Mouse (Mus musculus) embryonic facial prominence, embryonic 12.5 days (tissue): ENCODE measurements around the gene Fcrla. TPM values are rescaled to one million over a fixed set of nuclear protein-coding genes. Genes with fewer than 3 reads are reported as not detected.

Experiments used
- ATAC-seq: fragments of 200-750 bp; cut with Nextera tagmentation; 2 replicates; pipeline ENCODE4 v1.8.0; 2017; ENCODE audit not compliant: insufficient number of reproducible peaks, insufficient read depth, low FRiP score, low TSS enrichment
- H3K27ac ChIP-seq: fragments of 300-500 bp; sonication (generic); 2 replicates; pipeline ENCODE4 v1.5.1; 2016; ENCODE audit warnings: mild to moderate bottlenecking
- H3K27me3 ChIP-seq: fragments of 300-500 bp; sonication (generic); 2 replicates; pipeline ENCODE4 v1.6.1; 2016; ENCODE audit warnings: mild to moderate bottlenecking, moderate library complexity
- H3K36me3 ChIP-seq: fragments of 300-500 bp; sonication (generic); 2 replicates; pipeline ENCODE4 v1.6.1; 2016; ENCODE audit warnings: mild to moderate bottlenecking
- H3K4me1 ChIP-seq: fragments of 300-500 bp; sonication (generic); 2 replicates; pipeline ENCODE4 v1.6.1; 2016
- H3K4me2 ChIP-seq: fragments of 300-500 bp; sonication (generic); replicated peaks from 2 replicates; pipeline ENCODE4 v1.6.1; 2016; ENCODE audit warnings: mild to moderate bottlenecking, moderate library complexity
- H3K4me3 ChIP-seq: fragments of 300-500 bp; sonication (generic); 2 replicates; pipeline ENCODE4 v1.5.1; 2016; ENCODE audit warnings: mild to moderate bottlenecking
- H3K9ac ChIP-seq: fragments of 300-500 bp; sonication (generic); 2 replicates; pipeline ENCODE4 v1.6.1; 2016; ENCODE audit warnings: mild to moderate bottlenecking, moderate library complexity
- H3K9me3 ChIP-seq: fragments of 300-500 bp; sonication (generic); 2 replicates; pipeline ENCODE4 v1.6.1; 2016; ENCODE audit warnings: mild to moderate bottlenecking, moderate library complexity
- WGBS: fragments of 180-500 bp; shearing (Covaris S2); methylation state at CpG from one replicate; pipeline ENCODE4 v1.1.7; 2016; 5-methylcytosine and 5-hydroxymethylcytosine counted together
- polyA plus RNA-seq: library from polyadenylated mRNA; unstranded; fragments of >200 nt; fragmentation: Nextera tagmentation; extraction: Ambion mirVana; gene quantifications from 2 replicates; pipeline ENCODE4 v1.2.1, GENCODE M21; 2016

Gene Fcrla
- polyA plus RNA-seq, 1 experiment from 2014 or later, result not detected

DNA sequence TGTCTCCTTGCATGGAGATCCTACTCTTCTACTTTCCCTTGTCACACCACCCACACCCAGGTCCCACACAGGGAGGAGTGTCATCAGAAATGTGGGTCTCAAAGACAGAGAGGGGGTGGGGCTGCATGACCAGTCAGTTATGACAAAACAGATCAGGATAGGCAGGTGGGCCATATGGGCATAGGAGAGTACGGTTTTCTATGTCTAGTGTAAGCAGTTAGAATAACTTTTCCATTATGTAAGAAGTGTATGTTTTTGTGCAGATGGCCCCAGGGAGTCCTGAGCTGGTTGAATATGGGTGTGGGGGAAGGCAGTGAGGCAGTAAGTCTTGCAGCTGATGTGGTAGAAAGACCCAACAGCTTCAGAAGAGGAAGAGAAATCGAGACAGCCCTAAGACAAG lies 1.1 kb upstream of the Fcrla start:
- Histone ChIP-seq H3K9me3 (no peaks in the 10 kb centered on the region), H3K4me1 (no peaks in the 10 kb centered on the region), H3K27me3 (no peaks in the 10 kb centered on the region), H3K9ac (no peak overlapping the region), H3K27ac (no peak overlapping the region), H3K4me3 (no peak overlapping the region), H3K4me2 (no peak overlapping the region), H3K36me3 (no peaks in the 10 kb centered on the region)
- WGBS, result 71% methylated on average over 2 of the region's 2 CpGs
- ATAC-seq, result no peak

DNA sequence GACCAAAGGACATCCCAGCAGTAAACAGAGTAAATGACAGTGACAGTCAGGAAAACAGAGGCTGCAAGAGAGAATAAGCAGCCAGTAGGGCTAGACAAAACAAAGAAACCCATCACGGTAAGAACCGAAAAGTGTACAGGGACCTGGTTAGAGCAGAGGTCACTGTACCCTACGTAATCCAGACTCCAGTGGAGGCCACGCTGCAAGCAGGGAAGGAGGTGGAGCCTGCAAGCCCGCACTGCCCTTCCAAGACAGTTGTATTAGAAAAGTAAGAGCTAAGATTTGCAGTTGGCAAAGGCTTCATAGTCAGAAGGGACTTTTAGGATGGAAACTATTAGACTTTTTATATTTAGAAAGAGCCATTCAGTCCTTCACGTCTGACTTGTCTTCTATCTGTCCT lies 442 bp downstream of the Fcrla start:
- 55% methylated on average over 6 of the region's 6 CpGs for WGBS
- Histone ChIP-seq H3K9me3 (no peaks in the 10 kb centered on the region), H3K4me3 (no peak overlapping the region), H3K9ac (no peak overlapping the region), H3K36me3 (no peaks in the 10 kb centered on the region), H3K4me1 (no peaks in the 10 kb centered on the region), H3K27ac (no peak overlapping the region), H3K4me2 (no peak overlapping the region), H3K27me3 (no peaks in the 10 kb centered on the region)
- no peak for ATAC-seq

- WGBS, result 83% methylated on average over 6 of the region's 6 CpGs
- H3K36me3 ChIP-seq, result no peaks in the 10 kb centered on the region
- no peak overlapping the region for H3K27ac ChIP-seq
- H3K4me1 ChIP-seq, result no peaks in the 10 kb centered on the region
- H3K4me2 ChIP-seq, result no peak overlapping the region
- no peak for ATAC-seq
- H3K9ac ChIP-seq, result no peak overlapping the region
- H3K9me3 ChIP-seq, result no peaks in the 10 kb centered on the region
- no peaks in the 10 kb centered on the region for H3K27me3 ChIP-seq
- H3K4me3 ChIP-seq, result no peak overlapping the region
Measured at GRCm38 (mm10) chr1:170924485-170924884, 2.9 kb downstream of the Fcrla start.

DNA sequence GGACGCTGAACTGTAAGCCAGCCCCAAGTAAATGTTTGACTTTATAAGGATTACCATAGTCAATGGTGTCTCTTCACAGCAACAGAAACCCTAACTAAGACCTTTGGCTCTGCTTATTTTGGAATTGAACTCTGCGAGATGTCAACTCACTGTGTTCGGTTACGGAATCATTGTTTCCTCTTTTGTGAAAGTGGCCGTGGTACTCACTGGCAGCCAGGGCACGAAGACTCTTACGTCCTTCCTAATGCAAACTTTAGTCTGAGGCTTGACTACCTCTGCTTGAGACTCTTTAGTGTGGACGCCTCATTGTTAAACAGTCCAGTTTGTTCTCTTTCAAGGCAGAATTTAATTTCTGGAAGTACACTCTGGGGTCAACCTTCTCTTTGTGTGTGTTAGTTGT lies 8.1 kb downstream of the Fcrla start:
- ATAC-seq, result no peak

DNA sequence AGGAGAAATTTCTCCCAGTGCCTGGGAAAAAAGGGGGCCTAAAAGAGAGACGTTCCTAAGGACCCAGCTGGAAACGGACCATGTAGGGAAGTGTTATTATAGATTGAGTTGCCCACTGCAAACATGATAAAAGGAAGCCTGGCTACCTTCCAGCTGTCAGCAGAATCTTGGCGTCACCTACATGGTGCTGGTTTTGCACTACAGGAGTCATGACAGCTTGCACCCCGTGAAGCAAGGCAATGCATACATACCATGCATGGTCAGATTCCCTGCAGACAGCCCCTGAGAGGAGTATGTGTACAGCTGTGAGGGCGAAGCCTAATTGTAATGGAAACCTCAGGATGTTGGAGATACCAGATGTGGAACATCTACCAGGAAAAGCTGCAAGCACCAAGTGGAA lies 11.7 kb downstream of the Fcrla start:
- 69% methylated on average over 5 of the region's 5 CpGs for WGBS
- no peak for ATAC-seq
- Histone ChIP-seq H3K27me3 (no peaks in the 10 kb centered on the region; the same call in 1 of the 2 replicates), H3K9me3 (no peaks in the 10 kb centered on the region), H3K4me3 (no peak overlapping the region), H3K4me1 (no peaks in the 10 kb centered on the region), H3K9ac (no peak overlapping the region), H3K36me3 (no peaks in the 10 kb centered on the region), H3K27ac (no peak overlapping the region), H3K4me2 (no peak overlapping the region)

More for the DNA sequence above, 8.1 kb downstream of the Fcrla start:
- Histone ChIP-seq H3K4me1 (no peaks in the 10 kb centered on the region), H3K9ac (no peak overlapping the region), H3K27me3 (no peaks in the 10 kb centered on the region), H3K9me3 (no peaks in the 10 kb centered on the region), H3K36me3 (no peaks in the 10 kb centered on the region), H3K4me2 (no peak overlapping the region), H3K4me3 (no peak overlapping the region), H3K27ac (no peak overlapping the region)
- WGBS, result 93% methylated on average over 8 of the region's 8 CpGs

DNA sequence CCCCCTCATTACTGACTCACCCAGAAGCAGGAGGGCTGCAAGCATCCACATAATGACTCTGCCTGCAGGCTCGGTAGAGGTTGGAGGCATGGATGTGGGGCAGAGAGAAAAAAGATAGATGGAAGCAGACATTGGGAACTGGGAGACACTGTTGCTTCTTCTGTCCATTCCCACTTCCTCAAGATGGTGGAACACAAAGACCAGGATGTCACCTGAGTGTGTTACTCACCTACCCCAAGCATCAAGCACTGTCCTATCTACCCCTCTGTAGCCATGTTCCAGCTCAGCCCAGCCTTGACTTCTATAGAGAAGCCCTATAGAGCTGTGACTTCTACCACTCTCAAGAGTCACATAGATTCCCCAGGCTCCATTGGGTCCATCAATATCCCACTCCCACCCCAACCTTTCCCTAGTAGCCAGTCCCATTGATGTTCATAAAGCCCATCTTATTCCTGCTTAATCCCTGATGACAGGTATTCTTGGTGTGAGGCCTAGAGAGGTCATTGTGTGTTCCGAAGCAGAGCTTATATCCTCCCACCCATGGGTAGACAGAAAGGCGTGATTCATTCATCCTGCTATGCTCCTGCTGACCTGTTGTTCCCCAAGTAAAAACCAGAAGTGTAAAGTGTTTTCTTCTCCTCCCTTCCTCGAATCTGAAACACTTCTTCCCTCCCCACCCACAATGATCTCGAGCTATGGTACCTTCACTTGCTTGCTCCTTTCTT lies 14.3 kb downstream of the Fcrla start, which contains the start of gene Fcrlb:
TSS of gene Fcrlb (minus strand) at position 51 of the 725 bp plus-strand sequence.
- no peaks in the 10 kb centered on the region for H3K9me3 ChIP-seq
- H3K27me3 ChIP-seq, result peaks cover 25% of the 10 kb centered on the region
- no peak for ATAC-seq
- no peak within 1 kb of the TSS for H3K4me2 ChIP-seq
- H3K4me3 ChIP-seq, result no peak within 1 kb of the TSS
- H3K27ac ChIP-seq, result no peak within 1 kb of the TSS
- 68% methylated on average over 5 of the region's 5 CpGs for WGBS
- H3K36me3 ChIP-seq, result no peaks in the 10 kb centered on the region
- H3K9ac ChIP-seq, result no peak within 1 kb of the TSS
- peaks cover 6% of the 10 kb centered on the region for H3K4me1 ChIP-seq

- Histone ChIP-seq H3K27me3 (peaks cover 34% of the 10 kb centered on the region), H3K4me1 (peaks cover 13% of the 10 kb centered on the region), H3K4me2 (no peak overlapping the region), H3K9me3 (no peaks in the 10 kb centered on the region), H3K4me3 (no peak overlapping the region), H3K36me3 (no peaks in the 10 kb centered on the region), H3K27ac (no peak overlapping the region), H3K9ac (no peak overlapping the region)
- WGBS, result 81% methylated on average over 11 of the region's 11 CpGs
- ATAC-seq, result no peak
Measured at GRCm38 (mm10) chr1:170911907-170912660, 15.3 kb downstream of the Fcrla start.

GRCm38 (mm10) chr1:170908341-170908740 lies 19.0 kb downstream of the Fcrla start:
- peaks cover 14% of the 10 kb centered on the region for H3K4me1 ChIP-seq
- no peak overlapping the region for H3K27ac ChIP-seq
- H3K27me3 ChIP-seq, result peaks cover 51% of the 10 kb centered on the region
- ATAC-seq, result no peak
- no peaks in the 10 kb centered on the region for H3K9me3 ChIP-seq
- H3K4me3 ChIP-seq, result peak overlapping the region; percentile 56
- H3K9ac ChIP-seq, result peak overlapping the region; percentile 47; the same call in 1 of the 2 replicates
- no peaks in the 10 kb centered on the region for H3K36me3 ChIP-seq
- peak overlapping the region; percentile 95 for H3K4me2 ChIP-seq
- WGBS, result 4% methylated on average over 21 of the region's 21 CpGs

DNA sequence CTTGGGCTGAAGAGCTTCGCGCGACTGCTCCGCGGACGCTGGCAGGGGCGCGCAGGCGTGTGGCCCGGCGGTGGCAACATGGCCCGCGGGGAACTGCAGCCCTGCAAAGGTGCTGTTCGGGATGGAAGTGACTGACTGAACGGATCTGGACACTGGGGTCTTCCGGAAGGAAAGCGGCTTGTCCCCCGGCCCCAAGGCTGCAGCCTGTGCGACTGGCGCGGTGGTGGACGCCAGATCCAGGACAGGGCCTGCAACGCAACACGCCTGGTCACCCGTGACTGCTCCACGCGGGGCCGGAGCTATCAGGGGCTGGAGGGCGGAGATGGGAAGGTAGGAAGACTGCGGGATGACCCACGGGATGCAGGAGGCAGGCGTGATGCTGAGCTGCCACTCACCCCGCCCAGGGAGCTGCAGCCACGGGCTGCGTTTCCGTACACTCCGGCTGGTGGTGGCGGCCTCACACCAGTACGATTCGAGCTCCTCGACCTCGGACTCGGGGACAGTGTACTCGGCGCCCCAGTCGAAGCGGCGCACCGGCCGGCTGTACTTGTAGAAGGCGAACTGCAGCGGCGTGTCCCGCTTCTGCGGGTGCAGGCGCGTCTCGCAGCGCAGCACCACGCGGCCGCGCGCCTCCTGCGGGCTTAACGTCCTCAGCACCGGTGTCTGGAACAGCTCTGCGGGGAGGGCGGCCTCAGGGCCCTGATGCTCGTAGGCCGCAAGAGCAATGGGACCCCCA lies 19.8 kb downstream of the Fcrla start:
- Histone ChIP-seq H3K4me1 (peaks cover 14% of the 10 kb centered on the region), H3K4me3 (peak overlapping the region; percentile 56), H3K9me3 (no peaks in the 10 kb centered on the region), H3K9ac (peak overlapping the region; percentile 47), H3K36me3 (no peaks in the 10 kb centered on the region), H3K27me3 (peaks cover 51% of the 10 kb centered on the region), H3K27ac (no peak overlapping the region), H3K4me2 (peak overlapping the region; percentile 95)
- ATAC-seq, result peak; percentile 68; the same call in 1 of the 2 replicates
- under 1% methylated on average over 71 of the region's 71 CpGs for WGBS

DNA sequence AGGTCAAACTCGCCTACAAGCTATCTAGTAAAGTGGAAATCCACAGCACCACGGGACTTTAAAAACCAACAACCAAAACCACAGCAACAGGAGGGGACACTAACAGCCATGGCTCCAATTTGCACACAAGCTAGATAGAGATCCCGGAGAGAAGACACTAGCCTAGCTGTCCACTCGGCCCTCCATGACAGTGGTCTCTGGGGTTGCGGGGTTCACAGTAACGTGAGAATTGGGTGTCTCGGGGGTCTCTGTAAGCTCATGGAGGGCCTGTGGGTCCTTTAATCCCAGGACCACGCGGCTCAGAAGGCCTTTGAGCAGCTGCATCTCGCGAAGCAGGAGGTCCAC lies 20.3 kb downstream of the Fcrla start:
- Histone ChIP-seq H3K9me3 (no peaks in the 10 kb centered on the region), H3K27ac (no peak overlapping the region), H3K4me1 (peaks cover 14% of the 10 kb centered on the region), H3K4me3 (peak overlapping the region; percentile 56), H3K27me3 (peaks cover 51% of the 10 kb centered on the region), H3K36me3 (no peaks in the 10 kb centered on the region), H3K4me2 (peak overlapping the region; percentile 95), H3K9ac (peak overlapping the region; percentile 47)
- no peak for ATAC-seq
- WGBS, result 21% methylated on average over 11 of the region's 11 CpGs

GRCm38 (mm10) chr1:170903485-170903884 lies 23.9 kb downstream of the Fcrla start:
- no peak overlapping the region for H3K27ac ChIP-seq
- H3K27me3 ChIP-seq, result peaks cover 31% of the 10 kb centered on the region
- H3K4me1 ChIP-seq, result peaks cover 12% of the 10 kb centered on the region
- H3K4me2 ChIP-seq, result no peak overlapping the region
- H3K9me3 ChIP-seq, result no peaks in the 10 kb centered on the region
- 79% methylated on average over 5 of the region's 5 CpGs for WGBS
- H3K36me3 ChIP-seq, result no peaks in the 10 kb centered on the region
- H3K4me3 ChIP-seq, result no peak overlapping the region
- H3K9ac ChIP-seq, result no peak overlapping the region
- ATAC-seq, result no peak
